Mouse (Mus musculus): ENCODE results near the gene Tctex1d1. TPM values are rescaled to one million over a fixed set of nuclear protein-coding genes. Genes with fewer than 3 reads are reported as not detected.

The Tctex1d1 gene
- polyA plus RNA-seq, 1 experiment from 2014 or later: 1.3 TPM

GRCm38 (mm10) chr4:102990016-102990415, 11.6 kb downstream of the Tctex1d1 start:
- no peaks in the 10 kb centered on the region for H3K4me1 ChIP-seq
- no peak overlapping the region for H3K27ac ChIP-seq
- no peak overlapping the region for H3K4me3 ChIP-seq
- ATAC-seq (replicated peaks): no peak
- no peak overlapping the region for H3K9ac ChIP-seq
- no peaks in the 10 kb centered on the region for H3K9me3 ChIP-seq
- H3K27me3 ChIP-seq (replicated peaks): no peaks in the 10 kb centered on the region
- H3K36me3 ChIP-seq (replicated peaks): no peaks in the 10 kb centered on the region
- no peak overlapping the region for H3K4me2 ChIP-seq
- 82% methylated on average over 4 of the region's 4 CpGs for WGBS

- Histone ChIP-seq H3K27ac (no peak overlapping the region), H3K9me3 (no peaks in the 10 kb centered on the region), H3K4me3 (no peak overlapping the region), H3K9ac (no peak overlapping the region), H3K36me3 (replicated peaks) (no peaks in the 10 kb centered on the region), H3K27me3 (replicated peaks) (no peaks in the 10 kb centered on the region), H3K4me2 (no peak overlapping the region), H3K4me1 (no peaks in the 10 kb centered on the region)
- ATAC-seq (replicated peaks): no peak
- WGBS: 83% methylated on average over 11 of the region's 11 CpGs
Measured at GRCm38 (mm10) chr4:102990595-102991340, 12.4 kb downstream of the Tctex1d1 start.

- no peaks in the 10 kb centered on the region for H3K4me1 ChIP-seq
- no peak overlapping the region for H3K27ac ChIP-seq
- H3K27me3 ChIP-seq (replicated peaks): no peaks in the 10 kb centered on the region
- no peak overlapping the region for H3K4me2 ChIP-seq
- H3K36me3 ChIP-seq (replicated peaks): no peaks in the 10 kb centered on the region
- no peak overlapping the region for H3K9ac ChIP-seq
- WGBS: 69% methylated on average over 3 of the region's 3 CpGs
- H3K4me3 ChIP-seq: no peak overlapping the region
- no peaks in the 10 kb centered on the region for H3K9me3 ChIP-seq
- no peak for ATAC-seq (replicated peaks)
Measured at GRCm38 (mm10) chr4:102991685-102992084, 13.3 kb downstream of the Tctex1d1 start.

GRCm38 (mm10) chr4:103004681-103005080, 26.3 kb downstream of the Tctex1d1 start:
- ATAC-seq (replicated peaks): no peak; the same call in 1 of the 2 replicates
- H3K4me2 ChIP-seq: no peak overlapping the region
- no peaks in the 10 kb centered on the region for H3K36me3 ChIP-seq (replicated peaks)
- H3K4me1 ChIP-seq: peaks cover 9% of the 10 kb centered on the region; the same call in 1 of the 2 replicates
- H3K27me3 ChIP-seq (replicated peaks): no peaks in the 10 kb centered on the region
- H3K27ac ChIP-seq: no peak overlapping the region
- H3K9me3 ChIP-seq: no peaks in the 10 kb centered on the region
- H3K9ac ChIP-seq: no peak overlapping the region
- WGBS: 73% methylated on average over 4 of the region's 4 CpGs
- no peak overlapping the region for H3K4me3 ChIP-seq

GRCm38 (mm10) chr4:103005190-103005945, 27.0 kb downstream of the Tctex1d1 start:
- ATAC-seq (replicated peaks): no peak
- Histone ChIP-seq H3K27me3 (replicated peaks) (no peaks in the 10 kb centered on the region), H3K36me3 (replicated peaks) (no peaks in the 10 kb centered on the region), H3K9ac (no peak overlapping the region), H3K4me1 (peaks cover 9% of the 10 kb centered on the region; the same call in 1 of the 2 replicates), H3K4me2 (no peak overlapping the region), H3K27ac (no peak overlapping the region), H3K4me3 (no peak overlapping the region), H3K9me3 (no peaks in the 10 kb centered on the region)
- 66% methylated on average over 15 of the region's 15 CpGs for WGBS

- 61% methylated on average over 5 of the region's 5 CpGs for WGBS
- Histone ChIP-seq H3K36me3 (replicated peaks) (no peaks in the 10 kb centered on the region), H3K27me3 (replicated peaks) (no peaks in the 10 kb centered on the region), H3K4me3 (no peak overlapping the region), H3K4me2 (no peak overlapping the region), H3K9me3 (no peaks in the 10 kb centered on the region), H3K9ac (no peak overlapping the region), H3K4me1 (peaks cover 9% of the 10 kb centered on the region; the same call in 1 of the 2 replicates), H3K27ac (peak overlapping the region; percentile 60; the same call in 1 of the 2 replicates)
- ATAC-seq (replicated peaks): no peak
Measured at GRCm38 (mm10) chr4:103006266-103006665, 27.9 kb downstream of the Tctex1d1 start.

GRCm38 (mm10) chr4:103006943-103007418, 28.6 kb downstream of the Tctex1d1 start:
- peak; percentile 51; the same call in 1 of the 2 replicates for ATAC-seq (replicated peaks)
- peak overlapping the region; percentile 60 for H3K27ac ChIP-seq
- H3K9me3 ChIP-seq: no peaks in the 10 kb centered on the region
- H3K4me1 ChIP-seq: peaks cover 14% of the 10 kb centered on the region
- H3K27me3 ChIP-seq (replicated peaks): no peaks in the 10 kb centered on the region
- H3K9ac ChIP-seq: no peak overlapping the region
- H3K4me3 ChIP-seq: no peak overlapping the region
- no peaks in the 10 kb centered on the region for H3K36me3 ChIP-seq (replicated peaks)
- H3K4me2 ChIP-seq: no peak overlapping the region
- 12% methylated on average over 4 of the region's 4 CpGs for WGBS

- no peaks in the 10 kb centered on the region for H3K27me3 ChIP-seq (replicated peaks)
- H3K4me1 ChIP-seq: peaks cover 26% of the 10 kb centered on the region
- H3K4me2 ChIP-seq: no peak overlapping the region
- no peaks in the 10 kb centered on the region for H3K36me3 ChIP-seq (replicated peaks)
- no peak for ATAC-seq (replicated peaks)
- no peak overlapping the region for H3K9ac ChIP-seq
- H3K9me3 ChIP-seq: no peaks in the 10 kb centered on the region
- H3K27ac ChIP-seq: no peak overlapping the region
- H3K4me3 ChIP-seq: no peak overlapping the region
- 95% methylated on average over 4 of the region's 4 CpGs for WGBS
Measured at GRCm38 (mm10) chr4:103010734-103011133, 32.3 kb downstream of the Tctex1d1 start.

- H3K27me3 ChIP-seq (replicated peaks): no peaks in the 10 kb centered on the region
- WGBS: 23% methylated on average over 7 of the region's 7 CpGs
- H3K36me3 ChIP-seq (replicated peaks): no peaks in the 10 kb centered on the region
- peak overlapping the region; percentile 76 for H3K27ac ChIP-seq
- peaks cover 23% of the 10 kb centered on the region for H3K4me1 ChIP-seq
- peak overlapping the region; percentile 39 for H3K4me2 ChIP-seq
- H3K9ac ChIP-seq: no peak overlapping the region
- H3K4me3 ChIP-seq: peak overlapping the region; percentile 16; the same call in 1 of the 2 replicates
- H3K9me3 ChIP-seq: no peaks in the 10 kb centered on the region
- peak; percentile 92 for ATAC-seq (replicated peaks)
Measured at GRCm38 (mm10) chr4:103011823-103012222, 33.4 kb downstream of the Tctex1d1 start.

- Histone ChIP-seq H3K27me3 (replicated peaks) (no peaks in the 10 kb centered on the region), H3K4me3 (no peak overlapping the region), H3K9ac (no peak overlapping the region), H3K4me2 (0 out of 2 replicates have a peak overlapping the region, but pooled peaks have one; percentile 4), H3K36me3 (replicated peaks) (no peaks in the 10 kb centered on the region), H3K27ac (no peak overlapping the region), H3K4me1 (peaks cover 17% of the 10 kb centered on the region), H3K9me3 (no peaks in the 10 kb centered on the region)
- WGBS: 0% methylated on average over 4 of the region's 4 CpGs
- no peak; the same call in 1 of the 2 replicates for ATAC-seq (replicated peaks)
Measured at GRCm38 (mm10) chr4:103013490-103013889, 35.1 kb downstream of the Tctex1d1 start.

- Histone ChIP-seq H3K4me2 (no peak within 1 kb of the TSS), H3K27ac (no peak within 1 kb of the TSS), H3K9me3 (no peaks in the 10 kb centered on the region), H3K27me3 (replicated peaks) (no peaks in the 10 kb centered on the region), H3K4me1 (no peaks in the 10 kb centered on the region), H3K36me3 (replicated peaks) (no peaks in the 10 kb centered on the region), H3K9ac (no peak within 1 kb of the TSS), H3K4me3 (no peak within 1 kb of the TSS)
- 92% methylated on average over 4 of the region's 4 CpGs for WGBS
- ATAC-seq (replicated peaks): no peak
Measured at GRCm38 (mm10) chr4:103026621-103027020, 48.2 kb downstream of the Tctex1d1 start, which contains the start of gene Insl5. Insl5 (minus strand) TSS chr4:103026842.

- Histone ChIP-seq H3K4me3 (no peak overlapping the region), H3K9ac (no peak overlapping the region), H3K36me3 (replicated peaks) (no peaks in the 10 kb centered on the region), H3K27ac (no peak overlapping the region), H3K27me3 (replicated peaks) (no peaks in the 10 kb centered on the region), H3K4me2 (no peak overlapping the region), H3K4me1 (no peaks in the 10 kb centered on the region), H3K9me3 (no peaks in the 10 kb centered on the region)
- WGBS: 83% methylated on average over 7 of the region's 7 CpGs
- no peak for ATAC-seq (replicated peaks)
Measured at GRCm38 (mm10) chr4:103027745-103028144, 49.3 kb downstream of the Tctex1d1 start.

All from midbrain, embryonic 15.5 days (tissue).